Mouse (Mus musculus): Measurements from ENCODE around the gene Cbx1.
"Not testable (repeated sequence)": the region's sequence is repeated elsewhere in the genome, so short reads cannot be mapped to it uniquely, and the experiment has no call there.

Cbx1 gene

GRCm38 (mm10) chr11:96839428-96839827 is 50.5 kb downstream of the Cbx1 start:
- no peak for DNase-seq (ENCODE audit: low spot score)

GRCm38 (mm10) chr11:96839877-96840276 is 51.0 kb downstream of the Cbx1 start:
- no peak for DNase-seq (ENCODE audit: low spot score)

- DNase-seq (ENCODE audit: low spot score) = no peak
These were observed 51.4 kb downstream of the Cbx1 start for GRCm38 (mm10) chr11:96840290-96840689.

GRCm38 (mm10) chr11:96843627-96844026 is 54.7 kb downstream of the Cbx1 start:
- no peak for DNase-seq (ENCODE audit: low spot score)

- no peak for DNase-seq (ENCODE audit: low spot score)
These were observed 58.3 kb downstream of the Cbx1 start for GRCm38 (mm10) chr11:96847240-96847639.

- DNase-seq (ENCODE audit: low spot score) = no peak
These were observed 59.8 kb downstream of the Cbx1 start for GRCm38 (mm10) chr11:96848694-96849093.

- not testable (repeated sequence) for DNase-seq (ENCODE audit: low spot score)
These were observed 60.2 kb downstream of the Cbx1 start for GRCm38 (mm10) chr11:96849145-96849544.

- DNase-seq (ENCODE audit: low spot score) = no peak
These were observed 60.9 kb downstream of the Cbx1 start, which contains the start of gene Copz2 for GRCm38 (mm10) chr11:96849681-96850467. Copz2 (plus strand) TSS chr11:96849870.

GRCm38 (mm10) chr11:96857446-96857845 is 68.5 kb downstream of the Cbx1 start:
- no peak for DNase-seq (ENCODE audit: low spot score)
